Mouse (Mus musculus) liver, embryonic 15.5 days (tissue): ENCODE results near the gene Akt3. TPM values are rescaled to one million over a fixed set of nuclear protein-coding genes. Genes with fewer than 3 reads are reported as not detected.
A peak's percentile ranks its signal among the peaks of the same experiment; 100 is the strongest.

Source experiments
- ATAC-seq: fragments of 200-750 bp; cut with Nextera tagmentation; 2 replicates; pipeline ENCODE4 v1.8.0; 2017; ENCODE audit warnings: moderate number of reproducible peaks, mild to moderate bottlenecking, moderate library complexity; ENCODE audit not compliant: insufficient read depth
- H3K27ac ChIP-seq: fragments of 300-500 bp; sonication (generic); replicated peaks from 2 replicates; pipeline ENCODE4 v1.5.1; 2015; ENCODE audit warnings: mild to moderate bottlenecking, inconsistent platforms
- H3K27me3 ChIP-seq: fragments of 300-500 bp; sonication (generic); 2 replicates; pipeline ENCODE4 v1.6.1; 2015; ENCODE audit warnings: mild to moderate bottlenecking, inconsistent platforms
- H3K36me3 ChIP-seq: fragments of 300-500 bp; sonication (generic); replicated peaks from 2 replicates; pipeline ENCODE4 v1.6.1; 2015; ENCODE audit warnings: moderate library complexity, mild to moderate bottlenecking, inconsistent platforms
- H3K4me1 ChIP-seq: fragments of 300-500 bp; sonication (generic); replicated peaks from 2 replicates; pipeline ENCODE4 v1.6.1; 2015; ENCODE audit warnings: inconsistent platforms
- H3K4me2 ChIP-seq: fragments of 300-500 bp; sonication (generic); 2 replicates; pipeline ENCODE4 v1.6.1; 2015; ENCODE audit warnings: moderate library complexity, mild to moderate bottlenecking, inconsistent platforms
- H3K4me3 ChIP-seq: fragments of 300-500 bp; sonication (generic); replicated peaks from 2 replicates; pipeline ENCODE4 v1.5.1; 2015; ENCODE audit warnings: mild to moderate bottlenecking, inconsistent platforms
- H3K9ac ChIP-seq: fragments of 300-500 bp; sonication (generic); 2 replicates; pipeline ENCODE4 v1.6.1; 2015; ENCODE audit warnings: moderate library complexity, mild to moderate bottlenecking, inconsistent platforms
- H3K9me3 ChIP-seq: fragments of 300-500 bp; sonication (generic); replicated peaks from 2 replicates; pipeline ENCODE4 v1.6.1; 2016; ENCODE audit warnings: inconsistent platforms
- WGBS: fragments of 180-500 bp; shearing (Covaris S2); methylation state at CpG from one replicate; pipeline ENCODE4 v1.1.7; 2015; ENCODE audit warnings: mixed read lengths; ENCODE audit not compliant: insufficient replicate concordance; 5-methylcytosine and 5-hydroxymethylcytosine counted together
- polyA plus RNA-seq: library from polyadenylated mRNA; unstranded; fragments of >200 nt; fragmentation: Nextera tagmentation; extraction: Ambion mirVana; gene quantifications from 2 replicates; pipeline ENCODE4 v1.2.1, GENCODE M21; 2015

Akt3 gene
- polyA plus RNA-seq, 1 experiment from 2014 or later = 0.48 TPM

DNA sequence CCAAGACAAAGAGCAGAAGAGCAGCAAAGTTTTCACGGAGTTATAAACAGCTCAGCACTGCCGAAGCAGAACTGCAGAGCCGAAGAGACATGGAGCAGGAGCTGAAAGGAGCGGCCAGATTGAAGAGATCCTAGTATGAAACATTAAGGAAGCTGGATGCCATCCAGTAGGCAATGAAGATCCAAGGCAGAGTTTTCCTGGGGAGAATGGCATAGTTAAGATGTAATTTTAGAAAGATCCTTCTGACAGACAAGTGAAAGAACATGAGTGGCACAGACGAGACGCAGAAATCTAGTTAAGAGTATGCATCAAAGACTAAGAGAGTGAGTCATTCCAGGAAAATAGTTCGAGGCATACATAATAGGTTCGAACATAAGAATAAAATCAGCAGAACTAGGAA lies 131.3 kb downstream of the Akt3 start:
- H3K9ac ChIP-seq = no peak overlapping the region
- no peaks in the 10 kb centered on the region for H3K36me3 ChIP-seq
- 72% methylated on average over 8 of the region's 8 CpGs for WGBS
- no peaks in the 10 kb centered on the region for H3K27me3 ChIP-seq
- H3K4me1 ChIP-seq = no peaks in the 10 kb centered on the region
- no peak overlapping the region for H3K27ac ChIP-seq
- H3K4me3 ChIP-seq = no peak overlapping the region
- ATAC-seq = no peak
- no peak overlapping the region for H3K4me2 ChIP-seq
- no peaks in the 10 kb centered on the region for H3K9me3 ChIP-seq

DNA sequence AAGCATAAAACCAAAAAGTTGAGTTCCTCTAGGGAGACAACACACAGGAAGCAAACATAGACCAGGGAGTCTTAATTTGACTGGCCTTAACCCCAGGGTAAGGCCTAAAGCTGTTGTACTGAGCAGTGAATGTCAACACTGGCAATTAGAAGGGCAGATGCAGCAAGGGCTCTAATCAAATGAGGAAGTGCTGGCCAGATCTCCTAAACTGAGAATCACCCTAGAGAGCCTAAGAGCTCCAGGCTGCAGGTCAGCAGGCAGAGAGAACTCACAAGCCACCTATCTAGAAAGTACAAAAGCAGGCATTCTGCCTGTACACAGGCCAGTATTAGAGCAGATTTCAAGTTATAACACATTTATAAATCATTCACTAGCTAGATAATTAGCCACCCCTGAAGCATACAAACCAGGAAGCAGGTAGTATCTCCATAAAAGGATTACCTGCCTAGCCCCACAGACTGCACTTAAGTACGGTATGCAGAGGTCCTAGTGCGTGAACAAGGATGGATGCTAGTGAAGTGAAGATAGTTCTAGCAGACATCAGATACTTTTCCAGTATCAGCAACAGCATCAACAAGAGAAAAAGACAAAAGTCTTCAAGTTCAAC lies 147.2 kb downstream of the Akt3 start:
- no peak for ATAC-seq
- WGBS = 53% methylated on average over 2 of the region's 2 CpGs
- Histone ChIP-seq H3K4me2 (no peak overlapping the region), H3K4me1 (no peaks in the 10 kb centered on the region), H3K27ac (no peak overlapping the region), H3K27me3 (no peaks in the 10 kb centered on the region), H3K9ac (no peak overlapping the region), H3K36me3 (no peaks in the 10 kb centered on the region), H3K9me3 (no peaks in the 10 kb centered on the region), H3K4me3 (no peak overlapping the region)

DNA sequence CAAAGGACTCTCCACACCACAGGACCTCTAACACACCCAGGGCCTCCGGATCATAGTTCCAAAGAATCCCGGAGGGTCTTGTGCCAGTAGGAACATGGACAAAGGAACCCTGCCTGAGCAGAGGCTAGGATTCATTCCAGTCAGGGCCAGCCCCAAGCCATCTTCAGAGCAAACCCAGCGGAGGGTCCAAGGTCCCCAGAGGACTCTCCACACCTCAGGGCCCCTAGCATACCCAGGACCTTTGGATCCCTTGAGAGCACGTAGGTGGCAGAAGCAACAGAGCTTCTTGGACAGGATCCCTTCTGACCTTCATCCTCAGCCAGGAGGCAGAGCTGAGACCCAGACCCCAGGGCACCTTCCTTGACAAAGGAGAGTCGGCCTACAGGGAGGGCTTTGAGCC lies 167.5 kb downstream of the Akt3 start:
- Histone ChIP-seq H3K4me1 (no peaks in the 10 kb centered on the region), H3K27ac (no peak overlapping the region), H3K4me3 (no peak overlapping the region), H3K36me3 (no peaks in the 10 kb centered on the region), H3K9me3 (no peaks in the 10 kb centered on the region), H3K4me2 (no peak overlapping the region), H3K27me3 (no peaks in the 10 kb centered on the region), H3K9ac (no peak overlapping the region)
- 70% methylated on average over 5 of the region's 5 CpGs for WGBS
- ATAC-seq = no peak

DNA sequence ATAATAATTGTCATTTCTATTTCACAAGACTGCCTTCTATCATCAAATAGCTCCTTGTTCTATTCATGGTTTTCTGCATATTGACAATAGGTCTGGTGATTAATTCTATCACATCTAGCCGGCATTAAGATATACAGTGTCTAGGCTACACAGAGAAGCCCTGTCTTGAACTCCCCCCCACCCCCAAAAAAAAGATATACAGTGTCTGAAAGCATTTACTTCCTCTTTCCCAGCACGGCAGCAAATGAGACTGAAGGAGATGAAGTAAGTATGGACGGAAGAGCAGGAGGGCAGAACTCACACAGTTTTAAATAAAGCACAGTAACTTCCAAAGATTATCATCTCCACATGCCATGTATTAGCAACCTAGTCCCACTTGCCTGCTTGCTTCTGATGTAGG lies 168.5 kb downstream of the Akt3 start:
- no peak for ATAC-seq
- WGBS = 25% methylated on average over 3 of the region's 3 CpGs

DNA sequence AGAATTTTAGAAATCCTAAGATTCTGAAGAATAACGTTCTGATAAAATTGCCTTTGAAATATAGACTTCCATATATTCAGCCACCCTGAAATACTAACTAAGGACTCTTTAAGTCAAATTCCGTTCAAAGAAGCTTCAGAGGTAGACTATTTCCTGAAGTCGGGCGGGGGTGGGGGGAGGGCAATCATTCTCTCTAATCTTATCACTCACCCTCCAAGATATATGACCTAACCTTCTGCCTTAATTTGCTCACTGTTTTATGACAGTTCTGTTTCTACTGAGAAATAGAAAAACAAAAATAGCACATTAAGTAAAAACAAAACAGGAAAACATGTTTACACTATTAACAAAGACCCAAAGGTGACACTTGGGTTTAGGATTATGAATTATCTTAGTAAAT lies 169.0 kb downstream of the Akt3 start:
- 39% methylated on average over 4 of the region's 4 CpGs for WGBS
- H3K4me3 ChIP-seq = no peak overlapping the region
- H3K4me1 ChIP-seq = no peaks in the 10 kb centered on the region
- H3K27me3 ChIP-seq = no peaks in the 10 kb centered on the region
- no peak overlapping the region for H3K4me2 ChIP-seq
- ATAC-seq = no peak
- no peak overlapping the region for H3K9ac ChIP-seq
- H3K9me3 ChIP-seq = no peaks in the 10 kb centered on the region
- no peak overlapping the region for H3K27ac ChIP-seq
- H3K36me3 ChIP-seq = no peaks in the 10 kb centered on the region

More for the DNA sequence above, 168.5 kb downstream of the Akt3 start:
- Histone ChIP-seq H3K27ac (no peak overlapping the region), H3K9me3 (no peaks in the 10 kb centered on the region), H3K4me2 (no peak overlapping the region), H3K4me1 (no peaks in the 10 kb centered on the region), H3K27me3 (no peaks in the 10 kb centered on the region), H3K36me3 (no peaks in the 10 kb centered on the region), H3K9ac (no peak overlapping the region), H3K4me3 (no peak overlapping the region)

DNA sequence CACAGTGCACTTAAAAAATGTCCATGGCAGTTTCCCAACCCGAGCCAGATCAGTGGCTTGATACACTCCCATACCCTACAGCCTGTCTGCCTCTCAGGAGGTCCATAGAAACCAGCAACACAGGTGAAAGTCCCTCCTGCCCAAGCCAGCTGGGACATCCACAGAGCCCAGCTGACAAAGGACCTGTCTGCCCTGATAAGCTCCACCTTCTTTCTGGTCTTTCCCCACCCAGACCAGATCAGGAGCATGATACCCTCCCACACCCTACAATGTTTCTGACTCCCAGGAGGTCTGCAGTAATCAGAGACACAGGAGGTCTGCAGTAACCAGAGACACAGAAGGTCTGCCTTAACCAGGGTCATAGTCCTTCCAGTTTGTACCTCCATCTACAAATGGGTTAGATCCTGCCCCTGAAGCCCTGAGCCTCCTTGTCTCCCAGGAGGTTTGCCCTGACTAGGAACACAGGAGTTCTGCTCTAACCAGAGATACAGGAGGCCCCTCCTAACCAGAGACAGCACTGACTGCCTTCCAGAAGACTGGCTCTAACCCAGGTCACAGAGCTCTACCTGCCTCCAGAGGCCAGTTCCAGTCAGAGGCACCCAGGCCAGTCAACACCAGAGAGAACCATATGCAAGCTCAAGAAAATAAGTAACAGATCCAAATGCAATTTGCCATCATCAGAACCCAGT lies 175.9 kb downstream of the Akt3 start:
- no peak overlapping the region for H3K27ac ChIP-seq
- H3K4me2 ChIP-seq = no peak overlapping the region
- no peaks in the 10 kb centered on the region for H3K27me3 ChIP-seq
- H3K36me3 ChIP-seq = no peaks in the 10 kb centered on the region
- peaks cover 6% of the 10 kb centered on the region; the same call in 1 of the 2 replicates for H3K4me1 ChIP-seq
- ATAC-seq = peak; percentile 65
- H3K4me3 ChIP-seq = no peak overlapping the region
- no peaks in the 10 kb centered on the region for H3K9me3 ChIP-seq
- no peak overlapping the region for H3K9ac ChIP-seq
- 62% methylated on average over 1 of the region's 1 CpGs for WGBS

DNA sequence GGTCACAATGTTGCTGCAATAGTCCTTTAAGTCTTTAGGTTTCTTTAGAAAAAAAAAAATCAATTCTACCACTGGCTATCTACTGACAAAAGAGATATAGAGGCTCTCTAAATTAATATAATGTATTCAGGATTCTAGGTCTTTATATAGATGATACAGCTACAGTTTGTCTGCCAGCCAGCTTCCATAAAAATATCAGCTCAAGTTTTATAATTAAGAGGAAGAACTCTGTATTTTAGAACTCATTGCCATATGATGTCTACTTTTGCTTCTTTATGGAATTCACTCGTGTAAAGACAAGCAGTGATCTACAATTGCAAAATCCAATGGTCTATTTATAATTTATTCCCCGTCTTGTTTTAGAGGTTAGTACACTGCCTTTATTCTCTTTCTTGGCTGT lies 188.8 kb downstream of the Akt3 start:
- no peak overlapping the region for H3K4me2 ChIP-seq
- no peak overlapping the region for H3K4me3 ChIP-seq
- H3K4me1 ChIP-seq = no peaks in the 10 kb centered on the region
- no peaks in the 10 kb centered on the region for H3K27me3 ChIP-seq
- H3K27ac ChIP-seq = no peak overlapping the region
- H3K9me3 ChIP-seq = no peaks in the 10 kb centered on the region
- 51% methylated on average over 2 of the region's 2 CpGs for WGBS
- no peak for ATAC-seq
- H3K9ac ChIP-seq = no peak overlapping the region
- H3K36me3 ChIP-seq = no peaks in the 10 kb centered on the region

DNA sequence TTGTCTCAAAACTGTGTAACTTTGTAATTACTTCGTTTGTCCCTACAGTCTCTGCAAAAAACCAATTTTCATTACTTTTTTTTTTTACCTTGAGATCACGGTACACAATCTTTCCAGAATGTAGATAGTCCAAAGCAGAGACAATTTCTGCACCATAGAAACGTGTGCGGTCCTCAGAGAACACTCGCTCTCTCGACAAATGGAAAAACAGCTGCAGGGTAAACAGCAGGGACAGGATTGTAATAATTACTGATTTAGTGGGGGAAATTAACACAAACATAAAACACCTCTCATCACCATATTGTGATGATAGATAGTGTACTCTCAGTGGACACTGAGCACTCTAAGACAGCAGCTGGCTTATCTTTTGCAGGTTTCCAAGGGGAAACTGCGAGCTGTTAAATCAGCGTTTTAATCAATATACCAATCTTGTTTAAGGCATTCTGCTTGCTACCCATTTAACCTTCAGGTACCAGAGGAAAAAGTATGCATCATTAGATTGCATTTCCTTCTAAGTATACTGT lies 190.8 kb downstream of the Akt3 start:
- Histone ChIP-seq H3K27me3 (no peaks in the 10 kb centered on the region), H3K9ac (no peak overlapping the region)
- WGBS = 68% methylated on average over 8 of the region's 8 CpGs

DNA sequence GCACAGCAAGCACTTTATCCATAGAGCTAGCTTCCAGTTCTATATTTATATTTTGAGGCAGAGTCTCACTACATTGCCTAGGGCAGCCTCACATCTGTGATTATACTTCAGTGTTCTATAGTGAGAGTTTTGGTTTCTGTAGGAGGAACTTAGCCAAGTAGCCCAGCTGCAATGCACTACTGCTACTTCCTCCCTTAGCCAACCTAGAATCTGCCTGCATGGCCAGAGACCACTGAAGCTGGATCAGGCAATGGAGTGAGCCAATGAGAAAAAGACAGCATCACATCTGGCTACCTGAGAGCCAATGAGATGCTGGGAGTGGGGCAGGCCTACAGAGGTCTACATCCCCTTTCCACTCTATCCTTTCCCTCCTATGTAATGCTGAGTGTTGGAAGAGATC lies 192.3 kb downstream of the Akt3 start:
- Histone ChIP-seq H3K36me3 (no peaks in the 10 kb centered on the region), H3K27ac (no peak overlapping the region), H3K9me3 (no peaks in the 10 kb centered on the region), H3K4me3 (no peak overlapping the region), H3K4me1 (no peaks in the 10 kb centered on the region), H3K4me2 (no peak overlapping the region), H3K9ac (no peak overlapping the region), H3K27me3 (no peaks in the 10 kb centered on the region)
- ATAC-seq = no peak

More for the DNA sequence above, 190.8 kb downstream of the Akt3 start:
- Histone ChIP-seq H3K36me3 (no peaks in the 10 kb centered on the region), H3K4me2 (no peak overlapping the region), H3K9me3 (no peaks in the 10 kb centered on the region), H3K4me1 (no peaks in the 10 kb centered on the region), H3K4me3 (no peak overlapping the region), H3K27ac (no peak overlapping the region)
- no peak for ATAC-seq

DNA sequence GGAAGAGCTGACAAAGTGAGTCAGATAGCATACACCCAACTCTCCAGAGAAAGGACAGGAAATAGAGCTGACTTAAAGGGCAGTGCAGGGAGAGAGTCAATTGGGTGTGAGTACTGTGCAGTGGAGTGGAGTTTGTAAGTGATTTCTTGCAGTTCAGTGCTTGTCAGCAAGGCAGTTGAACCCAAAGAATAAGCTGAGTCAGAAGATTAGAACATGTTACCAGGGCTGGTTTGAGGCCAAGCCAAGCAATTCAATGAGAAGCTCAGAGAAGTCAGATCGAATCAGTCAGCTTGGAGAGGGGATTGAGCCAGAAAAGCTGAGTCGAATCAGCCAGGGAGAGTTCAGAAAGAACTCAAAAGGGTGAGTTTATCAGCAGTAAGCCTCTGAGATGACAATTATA lies 196.2 kb downstream of the Akt3 start:
- no peaks in the 10 kb centered on the region for H3K36me3 ChIP-seq
- no peaks in the 10 kb centered on the region for H3K9me3 ChIP-seq
- H3K27ac ChIP-seq = no peak overlapping the region
- no peak overlapping the region for H3K4me3 ChIP-seq
- 54% methylated on average over 2 of the region's 2 CpGs for WGBS
- H3K9ac ChIP-seq = no peak overlapping the region
- H3K4me1 ChIP-seq = no peaks in the 10 kb centered on the region
- no peaks in the 10 kb centered on the region for H3K27me3 ChIP-seq
- H3K4me2 ChIP-seq = no peak overlapping the region
- ATAC-seq = no peak

DNA sequence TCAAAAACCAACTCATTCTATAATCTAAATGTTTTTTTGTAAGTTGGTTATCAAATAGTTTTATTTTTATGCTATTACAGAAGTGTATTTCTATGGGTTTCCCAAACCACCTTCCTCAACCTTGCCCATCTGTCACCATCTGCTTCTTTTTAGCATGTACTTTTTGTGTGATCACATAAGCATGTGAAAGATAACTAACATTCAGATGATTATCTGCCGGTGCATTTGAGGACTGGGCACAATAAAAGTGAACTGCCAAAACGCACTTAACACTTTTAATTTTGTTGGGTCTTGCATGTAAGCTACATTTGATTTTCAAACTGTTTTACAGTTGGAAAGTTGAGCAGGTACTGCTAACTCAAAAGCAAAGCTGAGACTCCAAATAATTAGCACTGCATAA lies 203.1 kb downstream of the Akt3 start:
- WGBS = 60% methylated on average over 2 of the region's 2 CpGs

More for the DNA sequence above, 203.1 kb downstream of the Akt3 start:
- no peak for ATAC-seq
- Histone ChIP-seq H3K4me3 (no peak overlapping the region), H3K27ac (no peak overlapping the region), H3K9ac (no peak overlapping the region), H3K9me3 (no peaks in the 10 kb centered on the region), H3K4me1 (no peaks in the 10 kb centered on the region), H3K36me3 (no peaks in the 10 kb centered on the region), H3K4me2 (no peak overlapping the region), H3K27me3 (no peaks in the 10 kb centered on the region)
